Mouse (Mus musculus): ENCODE measurements around the gene Retreg1. TPM values are rescaled to one million over a fixed set of nuclear protein-coding genes. Genes with fewer than 3 reads are reported as not detected.

Gene Retreg1
- total RNA-seq (2023), result 91.1 TPM

GRCm38 (mm10) chr15:25843086-25843991, at the start of gene Retreg1:
Gene Retreg1 (plus strand): TSS chr15:25843180.

GRCm38 (mm10) chr15:25984067-25984733, 141.2 kb downstream of the Retreg1 start, which contains the start of gene Zfp622:
Gene Zfp622 (plus strand): TSS chr15:25984366.

Other genes with a start within 250 kb of the Retreg1 start
- 43.8 TPM for gene Myo10, start 220.7 kb upstream of the Retreg1 start, total RNA-seq (2023)
- gene Zfp622, start 141.2 kb downstream of the Retreg1 start, total RNA-seq (2023), result 143 TPM